Mouse (Mus musculus) limb, embryonic 14.5 days (tissue): Measurements from ENCODE around the gene Fam222a. TPM values are rescaled to one million over a fixed set of nuclear protein-coding genes. Genes with fewer than 3 reads are reported as not detected.

ENCODE experiments used
- ATAC-seq: fragments of 200-750 bp; cut with Nextera tagmentation; 2 replicates; pipeline ENCODE4 v1.8.0; 2017; ENCODE audit warnings: low read depth, moderate number of reproducible peaks, moderate TSS enrichment; ENCODE audit not compliant: low FRiP score
- DNase-seq: peaks from one replicate; pipeline ENCODE4 v3.0.0-alpha.2; 2015; ENCODE audit warnings: low spot score
- H3K27ac ChIP-seq: fragments of 300-500 bp; sonication (generic); replicated peaks from 2 replicates; pipeline ENCODE4 v1.5.1; 2014; ENCODE audit warnings: low read depth, mild to moderate bottlenecking, low read length, moderate library complexity, mixed read lengths
- H3K27me3 ChIP-seq: fragments of 300-500 bp; sonication (generic); 2 replicates; pipeline ENCODE4 v1.6.1; 2014; ENCODE audit warnings: low read length, mixed read lengths; ENCODE audit not compliant: control insufficient read depth, insufficient read depth
- H3K36me3 ChIP-seq: fragments of 300-500 bp; sonication (generic); 2 replicates; pipeline ENCODE4 v1.6.1; 2014; ENCODE audit warnings: mild to moderate bottlenecking, low read length, moderate library complexity, mixed read lengths; ENCODE audit not compliant: control insufficient read depth, insufficient read depth
- H3K4me1 ChIP-seq: fragments of 300-500 bp; sonication (generic); 2 replicates; pipeline ENCODE4 v1.6.1; 2014; ENCODE audit warnings: antibody characterized with exemption, low read length, mixed read lengths; ENCODE audit not compliant: control insufficient read depth, insufficient read depth
- H3K4me2 ChIP-seq: fragments of 300-500 bp; sonication (generic); replicated peaks from 2 replicates; pipeline ENCODE4 v1.6.1; 2014; ENCODE audit warnings: low read depth, mild to moderate bottlenecking, low read length, moderate library complexity; ENCODE audit not compliant: severe bottlenecking
- H3K4me3 ChIP-seq: fragments of 300-500 bp; sonication (generic); replicated peaks from 2 replicates; pipeline ENCODE4 v1.5.1; 2014; ENCODE audit warnings: low read length
- H3K9ac ChIP-seq: fragments of 300-500 bp; sonication (generic); 2 replicates; pipeline ENCODE4 v1.6.1; 2014; ENCODE audit warnings: mild to moderate bottlenecking, low read depth, low read length, moderate library complexity; ENCODE audit not compliant: severe bottlenecking
- H3K9me3 ChIP-seq: fragments of 300-500 bp; sonication (generic); 2 replicates; pipeline ENCODE4 v1.6.1; 2016; ENCODE audit warnings: low read length; ENCODE audit not compliant: control insufficient read depth
- POLR2A ChIP-seq: fragments of 200-500 bp; IDR thresholded peaks from 2 replicates; pipeline ENCODE4 v1.8.0; 2012; ENCODE audit warnings: inconsistent platforms, mild to moderate bottlenecking, moderate library complexity, borderline replicate concordance; ENCODE audit not compliant: insufficient read depth, insufficient read length; ENCODE audit errors: extremely low read depth
- WGBS: fragments of 180-500 bp; shearing (Covaris S2); extraction: QIAGEN DNeasy Blood & Tissue Kit; methylation state at CpG from one replicate; pipeline ENCODE4 v1.1.7; 2014; 5-methylcytosine and 5-hydroxymethylcytosine counted together
- polyA plus RNA-seq, 2 experiments: library from polyadenylated mRNA; depleted of rRNA in 1 of 2; stranded (reverse) in 1 of 2; unstranded in 1 of 2; fragments of >200 nt; fragmentation: Nextera tagmentation in 1 of 2; extraction: Ambion mirVana in 1 of 2; gene quantifications; 2 replicates each; pipeline versions ENCODE4 v1.2.1 to v1.2.3; 2012 to 2014

The Fam222a gene
- polyA plus RNA-seq, 2 experiments: 1.1 to 1.5 TPM

DNA sequence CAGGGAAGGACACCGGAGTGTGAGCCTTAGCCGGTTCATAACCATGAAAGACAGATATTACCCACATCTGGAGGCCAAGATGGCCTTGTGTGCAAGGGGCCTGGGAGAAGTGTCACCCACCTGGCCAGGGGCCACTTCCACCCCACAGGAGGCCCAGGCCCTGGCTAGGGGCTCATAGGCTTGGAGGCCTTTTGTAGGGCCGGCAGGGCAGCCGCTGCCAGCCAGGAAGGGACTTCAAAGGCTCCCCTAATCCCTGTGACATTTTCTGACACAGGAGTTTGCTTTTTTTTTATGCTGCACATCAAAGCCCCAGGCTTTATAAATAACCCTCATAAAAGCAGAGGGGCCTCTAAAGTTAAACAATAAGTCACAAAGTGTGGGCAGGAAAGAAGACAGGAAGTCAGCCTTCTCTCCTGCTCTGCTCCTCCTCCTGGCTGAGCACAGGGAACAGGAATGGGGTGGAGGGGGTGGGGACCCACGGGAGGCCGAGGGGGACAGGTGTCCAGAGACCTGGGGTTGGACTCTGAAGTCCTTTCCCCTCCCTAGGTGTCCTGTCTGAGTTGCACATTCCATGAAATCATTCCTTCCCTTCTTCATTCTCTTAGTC lies 16.8 kb upstream of the Fam222a start:
- TF ChIP-seq POLR2A: no peak
- ATAC-seq: no peak
- H3K9ac ChIP-seq: no peak overlapping the region
- WGBS: 11% methylated on average over 6 of the region's 6 CpGs
- no peak for DNase-seq
- no peaks in the 10 kb centered on the region for H3K9me3 ChIP-seq
- H3K27me3 ChIP-seq: no peaks in the 10 kb centered on the region
- no peak overlapping the region for H3K27ac ChIP-seq
- H3K4me3 ChIP-seq: no peak overlapping the region
- no peak overlapping the region for H3K4me2 ChIP-seq
- H3K4me1 ChIP-seq: peaks cover 14% of the 10 kb centered on the region
- no peaks in the 10 kb centered on the region for H3K36me3 ChIP-seq

DNA sequence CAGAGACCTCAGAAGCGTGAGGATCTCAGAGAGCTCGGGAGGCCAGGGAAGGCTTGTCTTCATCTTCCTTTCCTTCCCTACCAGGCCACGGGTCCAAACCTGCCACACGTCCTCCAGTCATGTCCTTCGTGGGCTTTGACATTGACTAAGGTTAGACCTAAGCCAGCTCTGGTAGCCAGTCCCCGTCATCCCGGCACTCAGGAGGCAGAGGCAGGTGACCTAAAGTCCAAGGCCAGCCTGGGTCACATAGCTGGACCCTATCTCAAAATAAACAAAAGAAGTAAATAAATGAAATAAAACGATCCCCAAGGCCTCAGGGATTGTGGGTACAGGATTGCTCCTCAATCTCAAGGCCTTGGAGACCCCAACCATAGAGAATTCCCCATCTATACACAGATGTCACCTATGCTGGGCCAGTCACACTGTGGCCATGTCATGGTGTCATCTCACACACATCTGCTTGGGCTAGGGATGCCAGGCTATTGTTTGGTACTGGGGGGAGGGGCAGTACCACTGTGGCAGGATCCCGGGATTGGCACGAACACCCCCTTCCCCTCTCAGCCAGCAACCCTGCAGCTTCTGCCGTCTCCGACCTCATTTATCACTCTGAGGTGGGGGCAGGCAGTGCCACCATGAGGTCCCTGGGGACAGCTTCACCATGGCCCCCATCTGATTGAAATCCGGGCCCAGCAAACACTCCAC lies 15.2 kb upstream of the Fam222a start:
- no peak overlapping the region for H3K4me2 ChIP-seq
- 64% methylated on average over 13 of the region's 13 CpGs for WGBS
- no peak overlapping the region for H3K9ac ChIP-seq
- TF ChIP-seq POLR2A: no peak
- H3K9me3 ChIP-seq: no peaks in the 10 kb centered on the region
- no peak for DNase-seq
- H3K27me3 ChIP-seq: no peaks in the 10 kb centered on the region
- peaks cover 14% of the 10 kb centered on the region for H3K4me1 ChIP-seq
- H3K27ac ChIP-seq: no peak overlapping the region
- ATAC-seq: no peak
- no peaks in the 10 kb centered on the region for H3K36me3 ChIP-seq
- H3K4me3 ChIP-seq: no peak overlapping the region

DNA sequence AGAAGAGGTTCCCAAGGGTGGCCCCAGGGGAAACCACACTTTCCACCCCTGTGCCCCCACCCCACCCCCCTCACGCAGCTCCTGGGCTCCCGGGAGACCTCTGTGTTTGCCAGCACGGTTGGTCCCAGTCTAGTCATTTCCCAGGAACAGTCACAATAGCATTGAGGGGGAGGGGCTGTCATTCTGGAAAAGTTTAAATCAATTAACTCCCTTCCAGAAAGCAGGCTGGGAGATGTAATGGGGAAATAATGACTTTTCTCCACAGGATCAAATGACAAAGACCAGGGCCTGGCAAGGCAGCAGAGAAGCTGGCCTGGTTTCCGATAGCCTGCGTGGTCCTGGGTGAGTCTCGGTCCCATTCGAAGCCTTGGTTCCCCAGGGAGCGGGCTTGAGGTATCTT lies 14.1 kb upstream of the Fam222a start:
- ATAC-seq (no peak), DNase-seq (no peak)
- Histone ChIP-seq H3K4me2 (no peak overlapping the region), H3K27ac (no peak overlapping the region), H3K9me3 (no peaks in the 10 kb centered on the region), H3K36me3 (no peaks in the 10 kb centered on the region), H3K4me3 (no peak overlapping the region), H3K9ac (no peak overlapping the region), H3K27me3 (no peaks in the 10 kb centered on the region), H3K4me1 (peaks cover 24% of the 10 kb centered on the region)
- WGBS: 26% methylated on average over 8 of the region's 8 CpGs
- TF ChIP-seq POLR2A: no peak

GRCm38 (mm10) chr5:114555424-114555823 lies 12.4 kb upstream of the Fam222a start:
- Histone ChIP-seq H3K36me3 (no peaks in the 10 kb centered on the region), H3K27me3 (no peaks in the 10 kb centered on the region), H3K9ac (no peak overlapping the region), H3K4me3 (no peak overlapping the region), H3K4me1 (peaks cover 22% of the 10 kb centered on the region), H3K9me3 (no peaks in the 10 kb centered on the region), H3K4me2 (no peak overlapping the region), H3K27ac (no peak overlapping the region)
- 97% methylated on average over 2 of the region's 2 CpGs for WGBS
- ATAC-seq (no peak), DNase-seq (no peak)
- no peak for TF ChIP-seq POLR2A

DNA sequence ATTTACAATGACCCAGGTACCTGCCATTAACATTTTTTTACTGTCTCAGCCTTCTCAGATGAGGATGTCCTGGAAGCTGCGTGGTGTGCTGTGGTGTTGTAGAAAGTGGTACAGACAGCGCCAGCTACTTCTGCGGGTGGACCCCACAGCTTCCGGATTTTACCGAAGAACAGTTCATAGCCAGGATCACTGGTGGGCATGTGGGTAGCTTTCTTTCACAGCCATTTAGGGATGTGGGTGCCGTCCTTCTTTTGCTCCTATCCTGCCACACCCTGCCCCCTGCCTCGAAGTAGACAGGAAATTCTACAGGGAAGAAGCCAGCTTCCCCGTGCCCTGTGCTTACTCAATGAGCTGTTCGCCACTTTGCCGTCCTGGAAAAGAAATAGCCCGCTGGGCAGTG lies 11.7 kb upstream of the Fam222a start:
- H3K36me3 ChIP-seq: no peaks in the 10 kb centered on the region
- 78% methylated on average over 11 of the region's 11 CpGs for WGBS
- no peaks in the 10 kb centered on the region for H3K9me3 ChIP-seq
- H3K4me1 ChIP-seq: peaks cover 19% of the 10 kb centered on the region
- no peak overlapping the region for H3K4me2 ChIP-seq
- no peak overlapping the region for H3K4me3 ChIP-seq
- no peak overlapping the region for H3K9ac ChIP-seq
- no peak for DNase-seq
- TF ChIP-seq POLR2A: no peak
- ATAC-seq: no peak
- H3K27me3 ChIP-seq: no peaks in the 10 kb centered on the region
- no peak overlapping the region for H3K27ac ChIP-seq
